Comparison of ENCODE assay signal across 24 mouse cellular contexts in genomic region chr11:75830386-75830785, GRCm38 (mm10). TPM values are rescaled to one million over a fixed set of nuclear protein-coding genes. Genes with fewer than 3 reads are reported as not detected.
A peak's percentile ranks its signal among the peaks of the same experiment; 100 is the strongest.
DNase-seq lines count a peak whose midpoint lies in the region; ATAC-seq lines count a peak whose summit lies in the region.
"Had no signal": no experiment of that assay in that cellular context is flagged by ENCODE, and none has a peak within 500 bp of the region (broad histone marks: within the 10 kb centered on the region; RNA-seq: fewer than 3 reads in every experiment).

No protein-coding gene starts in this region.

- H3K4me1 ChIP-seq in kidney, embryonic 14.5 days (ENCODE audit: control insufficient read depth, insufficient read depth, low read length): no peaks in the 10 kb centered on the region
- H3K4me1 ChIP-seq: embryonic facial prominence, embryonic 12.5 days; forebrain, embryonic 13.5 days; forebrain, embryonic 15.5 days had no signal

- no peaks in the 10 kb centered on the region for H3K36me3 ChIP-seq in kidney, embryonic 14.5 days (ENCODE audit: control insufficient read depth, insufficient read depth, low read length)
- H3K36me3 ChIP-seq: embryonic facial prominence, embryonic 10.5 days; embryonic facial prominence, embryonic 12.5 days; forebrain, embryonic 15.5 days; G1E had no signal

- no peaks in the 10 kb centered on the region for H3K9me3 ChIP-seq in kidney, embryonic 14.5 days (ENCODE audit: control insufficient read depth, low read length)
- H3K9me3 ChIP-seq: embryonic facial prominence, embryonic 10.5 days; forebrain, embryonic 13.5 days; forebrain, embryonic 15.5 days; G1E had no signal

- H3K9ac ChIP-seq in kidney, embryonic 14.5 days (ENCODE audit: low read depth, low read length): no peak overlapping the region
- H3K9ac ChIP-seq: embryonic facial prominence, embryonic 12.5 days; forebrain, embryonic 13.5 days; forebrain, embryonic 15.5 days had no signal

- H3K27me3 ChIP-seq in kidney, embryonic 14.5 days (ENCODE audit: control insufficient read depth, insufficient read depth, low read length): no peaks in the 10 kb centered on the region
- H3K27me3 ChIP-seq: CH12.LX; embryonic facial prominence, embryonic 12.5 days; forebrain, embryonic 13.5 days; forebrain, embryonic 15.5 days; Patski had no signal

- H3K4me3 ChIP-seq in kidney, embryonic 14.5 days (ENCODE audit: low read length): no peak overlapping the region
- H3K4me3 ChIP-seq: embryonic facial prominence, embryonic 10.5 days; embryonic facial prominence, embryonic 12.5 days; forebrain, embryonic 13.5 days; forebrain, embryonic 15.5 days had no signal

- peak; percentile 37 for DNase-seq in kidney, adult 11 months
- DNase-seq in kidney, postnatal 14 days: no peak
- DNase-seq in kidney, adult 8-10 months: peak; percentile 22 to 47
- DNase-seq in kidney, postnatal 25 days: peak; percentile 17 to 75
- DNase-seq in kidney, adult 18-20 months: no peak
- DNase-seq: adrenal gland, adult 8-10 months; adrenal gland, postnatal 14 days; adrenal gland, postnatal 36 days; B cell, adult 2 months; cerebellum, adult 11-12 months; cerebellum, adult 2 months; cerebellum, adult 9-10 months; cerebellum, postnatal 10 days; cerebellum, postnatal 25 days had no signal

- H3K4me2 ChIP-seq in kidney, embryonic 14.5 days (replicated peaks; ENCODE audit: low read depth, low read length): no peak overlapping the region
- H3K4me2 ChIP-seq: embryonic facial prominence, embryonic 12.5 days; forebrain, embryonic 13.5 days; forebrain, embryonic 15.5 days had no signal

- H3K27ac ChIP-seq in kidney, embryonic 14.5 days (ENCODE audit: low read depth, low read length): no peak overlapping the region
- H3K27ac ChIP-seq: embryonic facial prominence, embryonic 10.5 days; embryonic facial prominence, embryonic 12.5 days; forebrain, embryonic 13.5 days; forebrain, embryonic 15.5 days had no signal

- ATAC-seq in kidney, embryonic 14.5 days (ENCODE audit: low FRiP score, low TSS enrichment): no peak
- ATAC-seq: activated CD4-positive, CD25-positive, alpha-beta regulatory T cell, adult 4 months; CD4-positive, CD25-positive, alpha-beta regulatory T cell, adult 4 months; forebrain, embryonic 13.5 days; forebrain, embryonic 15.5 days; Patski had no signal

- 95% methylated on average over 3 of the region's 3 CpGs for WGBS in kidney, embryonic 14.5 days

RNA-seq across cellular contexts. Expression of gene Doc2b, which starts 34.5 kb away (rescaled TPM):
- polyA plus RNA-seq in kidney, embryonic 14.5 days (2014; fragmentation: Nextera tagmentation; extraction: Ambion mirVana): 1.1 and 1.2 TPM in 2 replicates
- polyA plus RNA-seq: activated CD4-positive, CD25-positive, alpha-beta regulatory T cell, adult 4 months; CD4-positive, CD25-positive, alpha-beta regulatory T cell, adult 4 months; G1E had no signal

Comparison
In these comparisons a context has a peak if more than half of its experiments do, and no peak if none do; other contexts are left out.
1. DNase-seq: peak in kidney, adult 11 months (single experiment), kidney, adult 8-10 months (2 of 2) and kidney, postnatal 25 days (2 of 2); none in kidney, postnatal 14 days (single experiment) and kidney, adult 18-20 months (single experiment).